Mouse (Mus musculus) midbrain, postnatal 0 days (tissue): ENCODE measurements at regions not wholly inside any gene's neighbourhood (a gene's known extent, or its start where the extent isn't known, plus 50 kb on each side); places are given as distances from the start of the nearest gene placed in this dataset.

ENCODE experiments used
- ATAC-seq: fragments of 200-750 bp; cut with Nextera tagmentation; 2 replicates; pipeline ENCODE4 v1.8.0; 2017; ENCODE audit warnings: moderate number of reproducible peaks, mild to moderate bottlenecking, moderate TSS enrichment, moderate library complexity; ENCODE audit not compliant: low FRiP score
- DNase-seq: peaks from one replicate; pipeline ENCODE4 v3.0.0-alpha.2; 2015; ENCODE audit warnings: low spot score
- H3K27ac ChIP-seq: fragments of 300-500 bp; sonication (generic); 2 replicates; pipeline ENCODE4 v1.5.1; 2014; ENCODE audit warnings: low read depth, mild to moderate bottlenecking, low read length, mixed read lengths
- H3K27me3 ChIP-seq: fragments of 300-500 bp; sonication (generic); 2 replicates; pipeline ENCODE4 v1.6.1; 2014; ENCODE audit warnings: low read length, control low read depth, mixed read lengths; ENCODE audit not compliant: insufficient read depth
- H3K36me3 ChIP-seq: fragments of 300-500 bp; sonication (generic); 2 replicates; pipeline ENCODE4 v1.6.1; 2014; ENCODE audit warnings: low read length, control low read depth, mixed read lengths; ENCODE audit not compliant: insufficient read depth
- H3K4me1 ChIP-seq: fragments of 300-500 bp; sonication (generic); 2 replicates; pipeline ENCODE4 v1.6.1; 2014; ENCODE audit warnings: mild to moderate bottlenecking, control low read depth, antibody characterized with exemption, low read length, mixed read lengths; ENCODE audit not compliant: insufficient read depth
- H3K4me2 ChIP-seq: fragments of 300-500 bp; sonication (generic); 2 replicates; pipeline ENCODE4 v1.6.1; 2014; ENCODE audit warnings: low read depth, mild to moderate bottlenecking, low read length, mixed read lengths; ENCODE audit not compliant: poor library complexity, severe bottlenecking
- H3K4me3 ChIP-seq: fragments of 300-500 bp; sonication (generic); 2 replicates; pipeline ENCODE4 v1.5.1; 2014; ENCODE audit warnings: low read depth, mild to moderate bottlenecking, low read length, moderate library complexity
- H3K9ac ChIP-seq: fragments of 300-500 bp; sonication (generic); replicated peaks from 2 replicates; pipeline ENCODE4 v1.6.1; 2014; ENCODE audit warnings: mild to moderate bottlenecking, low read length, moderate library complexity, mixed read lengths; ENCODE audit not compliant: poor library complexity, severe bottlenecking
- H3K9me3 ChIP-seq: fragments of 300-500 bp; sonication (generic); 2 replicates; pipeline ENCODE4 v1.6.1; 2016; ENCODE audit warnings: low read length, control low read depth
- CTCF ChIP-seq: IDR thresholded peaks from 2 replicates; pipeline ENCODE4 v1.5.1; 2016; ENCODE audit warnings: antibody characterized with exemption, mild to moderate bottlenecking
- WGBS: fragments of 180-500 bp; shearing (Covaris S2); extraction: QIAGEN DNeasy Blood & Tissue Kit; methylation state at CpG from one replicate; pipeline ENCODE4 v1.1.7; 2014; 5-methylcytosine and 5-hydroxymethylcytosine counted together

DNA sequence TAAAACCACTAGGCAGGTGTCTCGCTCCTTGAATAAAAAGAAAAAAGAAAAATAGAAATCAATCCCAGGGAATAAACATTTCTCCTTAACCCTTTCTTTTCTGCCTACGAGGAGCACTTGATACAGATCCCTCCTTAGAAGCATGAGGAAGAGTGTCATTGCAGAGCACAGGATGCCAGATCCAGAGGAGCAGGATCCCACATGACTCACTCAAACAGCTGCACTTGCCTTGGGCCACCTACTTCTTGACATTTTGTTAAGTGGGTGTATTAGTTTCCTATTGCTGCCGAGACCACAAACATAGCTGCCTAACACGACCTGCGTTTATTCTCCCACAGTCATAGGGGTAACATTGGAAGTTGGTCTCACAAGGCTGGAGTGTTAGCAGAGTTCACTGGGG is 197.1 kb downstream of the Nuak1 start:
- no peak overlapping the region for H3K27ac ChIP-seq
- ATAC-seq (no peak), DNase-seq (no peak)
- no peak overlapping the region for H3K4me3 ChIP-seq
- no peak overlapping the region for H3K9ac ChIP-seq
- H3K36me3 ChIP-seq: no peaks in the 10 kb centered on the region
- 93% methylated on average over 5 of the region's 5 CpGs for WGBS
- H3K9me3 ChIP-seq: peaks cover 4% of the 10 kb centered on the region; the same call in 1 of the 2 replicates
- H3K4me1 ChIP-seq: no peaks in the 10 kb centered on the region
- H3K27me3 ChIP-seq: no peaks in the 10 kb centered on the region
- no peak for TF ChIP-seq CTCF
- no peak overlapping the region for H3K4me2 ChIP-seq

GRCm38 (mm10) chr10:84249346-84249745 is 191.1 kb downstream of the Nuak1 start:
- H3K9me3 ChIP-seq: no peaks in the 10 kb centered on the region
- ATAC-seq: no peak
- no peak overlapping the region for H3K4me2 ChIP-seq
- H3K27me3 ChIP-seq: no peaks in the 10 kb centered on the region
- TF ChIP-seq CTCF: no peak
- 95% methylated on average over 3 of the region's 3 CpGs for WGBS
- H3K4me1 ChIP-seq: no peaks in the 10 kb centered on the region
- no peaks in the 10 kb centered on the region for H3K36me3 ChIP-seq
- no peak overlapping the region for H3K27ac ChIP-seq
- H3K4me3 ChIP-seq: no peak overlapping the region
- DNase-seq: no peak
- no peak overlapping the region for H3K9ac ChIP-seq

- Histone ChIP-seq H3K36me3 (no peaks in the 10 kb centered on the region), H3K9ac (no peak overlapping the region), H3K9me3 (no peaks in the 10 kb centered on the region), H3K4me2 (no peak overlapping the region), H3K4me3 (no peak overlapping the region), H3K27ac (no peak overlapping the region), H3K4me1 (no peaks in the 10 kb centered on the region), H3K27me3 (no peaks in the 10 kb centered on the region)
- no peak for ATAC-seq
- DNase-seq: no peak
- TF ChIP-seq CTCF: no peak
- WGBS: 83% methylated on average over 6 of the region's 6 CpGs
Measured at GRCm38 (mm10) chr10:84260931-84261650, 179.3 kb downstream of the Nuak1 start.

DNA sequence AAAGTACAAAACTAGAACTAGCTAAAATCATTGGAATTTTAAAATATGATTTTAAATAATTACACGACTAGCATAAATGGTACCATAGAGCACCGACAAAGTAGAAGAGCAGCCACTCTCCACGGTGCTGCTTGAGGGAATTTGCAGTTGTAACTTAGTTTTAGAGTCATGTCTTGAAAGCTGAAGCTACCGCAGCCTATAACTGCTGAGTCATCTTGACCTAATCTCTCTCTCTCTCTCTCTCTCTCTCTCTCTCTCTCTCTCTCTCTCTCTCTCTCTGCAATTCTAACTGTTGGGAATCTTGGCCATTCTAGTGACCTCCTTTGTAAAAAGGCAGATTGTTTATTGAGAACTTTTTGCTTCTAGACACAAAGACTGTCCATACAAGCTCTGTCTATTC is 177.5 kb downstream of the Nuak1 start:
- Histone ChIP-seq H3K27ac (no peak overlapping the region), H3K4me2 (no peak overlapping the region), H3K36me3 (no peaks in the 10 kb centered on the region), H3K9ac (no peak overlapping the region), H3K4me1 (no peaks in the 10 kb centered on the region), H3K9me3 (no peaks in the 10 kb centered on the region), H3K4me3 (no peak overlapping the region), H3K27me3 (no peaks in the 10 kb centered on the region)
- DNase-seq (no peak), ATAC-seq (no peak)
- TF ChIP-seq CTCF: no peak
- WGBS: 88% methylated on average over 4 of the region's 4 CpGs

- H3K4me2 ChIP-seq: no peak overlapping the region
- 47% methylated on average over 6 of the region's 6 CpGs for WGBS
- no peaks in the 10 kb centered on the region for H3K27me3 ChIP-seq
- H3K36me3 ChIP-seq: no peaks in the 10 kb centered on the region
- H3K4me3 ChIP-seq: no peak overlapping the region
- no peaks in the 10 kb centered on the region for H3K9me3 ChIP-seq
- H3K27ac ChIP-seq: no peak overlapping the region
- DNase-seq (peak; percentile 6), ATAC-seq (no peak)
- H3K9ac ChIP-seq: no peak overlapping the region
- no peak for TF ChIP-seq CTCF
- H3K4me1 ChIP-seq: no peaks in the 10 kb centered on the region
Measured at GRCm38 (mm10) chr10:84285832-84286506, 154.4 kb downstream of the Nuak1 start.

GRCm38 (mm10) chr10:84294422-84294821 is 146.0 kb downstream of the Nuak1 start:
- Histone ChIP-seq H3K4me2 (no peak overlapping the region), H3K27ac (no peak overlapping the region), H3K9me3 (no peaks in the 10 kb centered on the region), H3K4me1 (no peaks in the 10 kb centered on the region), H3K36me3 (no peaks in the 10 kb centered on the region), H3K27me3 (no peaks in the 10 kb centered on the region), H3K4me3 (no peak overlapping the region), H3K9ac (no peak overlapping the region)
- 88% methylated on average over 4 of the region's 4 CpGs for WGBS
- DNase-seq (no peak), ATAC-seq (no peak)
- TF ChIP-seq CTCF: no peak
